8 mouse cellular contexts compared by ENCODE assay signal in genomic region chr13:43785712-43786072, GRCm38 (mm10). TPM values are rescaled to one million over a fixed set of nuclear protein-coding genes. Genes with fewer than 3 reads are reported as not detected.
DNase-seq lines count a peak whose midpoint lies in the region; ATAC-seq and TF ChIP-seq lines count a peak whose summit lies in the region.

No protein-coding gene starts in this region.

- ATAC-seq in heart, postnatal 0 days (ENCODE audit: insufficient read depth, low read depth): no peak
- ATAC-seq in hindbrain, embryonic 16.5 days: peak; percentile 24; the same call in 1 of the 2 replicates
- peak; percentile 34; the same call in 1 of the 2 replicates for ATAC-seq in midbrain, embryonic 16.5 days

- no peak for TF ChIP-seq EP300 in heart, postnatal 0 days (IDR thresholded peaks at IDR 0.05; ENCODE audit: low read depth)

- H3K27ac ChIP-seq in heart, postnatal 0 days (ENCODE audit: low read depth): no peak overlapping the region
- H3K27ac ChIP-seq in brown adipose tissue, adult 24 weeks (replicated peaks; ENCODE audit: low read depth, low read length): peak overlapping the region; percentile 64
- peak overlapping the region; percentile 67 for H3K27ac ChIP-seq in hindbrain, embryonic 16.5 days (ENCODE audit: low read depth, low read length)
- H3K27ac ChIP-seq in midbrain, embryonic 16.5 days (ENCODE audit: low read length): no peak overlapping the region

- peak overlapping the region; percentile 43; the same call in 1 of the 2 replicates for H3K9ac ChIP-seq in heart, postnatal 0 days (replicated peaks; ENCODE audit: low read depth, low read length)
- peak overlapping the region; percentile 86 for H3K9ac ChIP-seq in hindbrain, embryonic 16.5 days (ENCODE audit: low read depth, low read length)
- peak overlapping the region; percentile 82 for H3K9ac ChIP-seq in midbrain, embryonic 16.5 days (ENCODE audit: low read depth, low read length)

- TF ChIP-seq CTCF in heart, postnatal 0 days (IDR thresholded peaks at IDR 0.05; ENCODE audit: low read depth): no peak

- no peak for DNase-seq in heart, postnatal 0 days (ENCODE audit: low spot score)
- DNase-seq in heart, adult 8-10 months (ENCODE audit: low spot score): no peak
- no peak for DNase-seq in adrenal gland, adult 8-10 months
- DNase-seq in ovary, postnatal 10 days (ENCODE audit: low spot score): no peak
- DNase-seq in urinary bladder, postnatal 36 days (ENCODE audit: low spot score in 2 of 2): no peak

- H3K27me3 ChIP-seq in heart, postnatal 0 days (ENCODE audit: control insufficient read depth, insufficient read depth, low read length): 0 out of 2 replicates have a peak, but pooled peaks cover 6% of the 10 kb centered on the region
- H3K27me3 ChIP-seq in hindbrain, embryonic 16.5 days (replicated peaks; ENCODE audit: control insufficient read depth, insufficient read depth, low read length): no peaks in the 10 kb centered on the region
- peaks cover 2% of the 10 kb centered on the region for H3K27me3 ChIP-seq in midbrain, embryonic 16.5 days (ENCODE audit: control insufficient read depth, insufficient read depth, low read depth, low read length)

- peak overlapping the region; percentile 84 for H3K4me2 ChIP-seq in heart, postnatal 0 days (ENCODE audit: low read depth, low read length)
- H3K4me2 ChIP-seq in hindbrain, embryonic 16.5 days (ENCODE audit: low read length): peak overlapping the region; percentile 97
- peak overlapping the region; percentile 95 for H3K4me2 ChIP-seq in midbrain, embryonic 16.5 days (ENCODE audit: low read length)

- no peaks in the 10 kb centered on the region for H3K9me3 ChIP-seq in heart, postnatal 0 days (replicated peaks; ENCODE audit: control insufficient read depth, low read length)
- no peaks in the 10 kb centered on the region for H3K9me3 ChIP-seq in hindbrain, embryonic 16.5 days (ENCODE audit: control insufficient read depth, low read length)
- no peaks in the 10 kb centered on the region for H3K9me3 ChIP-seq in midbrain, embryonic 16.5 days (replicated peaks; ENCODE audit: control insufficient read depth, low read length, poor library complexity, severe bottlenecking)

- H3K4me3 ChIP-seq in heart, postnatal 0 days (ENCODE audit: low read depth, low read length): peak overlapping the region; percentile 52; the same call in 1 of the 2 replicates
- H3K4me3 ChIP-seq in brown adipose tissue, adult 24 weeks (ENCODE audit: insufficient read depth, low read depth, low read length): peak overlapping the region; percentile 60
- H3K4me3 ChIP-seq in hindbrain, embryonic 16.5 days (ENCODE audit: low read length): peak overlapping the region; percentile 68
- peak overlapping the region; percentile 63 for H3K4me3 ChIP-seq in midbrain, embryonic 16.5 days (ENCODE audit: low read depth, low read length)

- peaks cover 11% of the 10 kb centered on the region; the same call in 1 of the 2 replicates for H3K4me1 ChIP-seq in heart, postnatal 0 days (ENCODE audit: control insufficient read depth, insufficient read depth)
- peaks cover 4% of the 10 kb centered on the region for H3K4me1 ChIP-seq in brown adipose tissue, adult 24 weeks (ENCODE audit: control insufficient read depth, insufficient read depth, insufficient read length, low read length)
- H3K4me1 ChIP-seq in hindbrain, embryonic 16.5 days (ENCODE audit: control insufficient read depth, insufficient read depth, low read depth, low read length): peaks cover 14% of the 10 kb centered on the region
- H3K4me1 ChIP-seq in midbrain, embryonic 16.5 days (ENCODE audit: control insufficient read depth, insufficient read depth, low read length): peaks cover 5% of the 10 kb centered on the region; the same call in 1 of the 2 replicates

- WGBS in heart, postnatal 0 days: 63% methylated on average over 8 of the region's 8 CpGs
- 29% methylated on average over 8 of the region's 8 CpGs for WGBS in hindbrain, embryonic 16.5 days
- 26% methylated on average over 8 of the region's 8 CpGs for WGBS in midbrain, embryonic 16.5 days

- H3K36me3 ChIP-seq in heart, postnatal 0 days (replicated peaks; ENCODE audit: control insufficient read depth, insufficient read depth, low read length): no peaks in the 10 kb centered on the region
- no peaks in the 10 kb centered on the region for H3K36me3 ChIP-seq in hindbrain, embryonic 16.5 days (ENCODE audit: control insufficient read depth, insufficient read depth, low read length)
- no peaks in the 10 kb centered on the region for H3K36me3 ChIP-seq in midbrain, embryonic 16.5 days (ENCODE audit: control insufficient read depth, insufficient read depth, low read length)

RNA-seq across cellular contexts. Expression of gene Cd83, which starts 1.1 kb away (rescaled TPM):
- total RNA-seq in heart, postnatal 0 days (2014; rRNA removed; ENCODE audit: low replicate concordance): 2.4 and 4.4 TPM in 2 replicates
- 2.3 and 2.5 TPM in 2 replicates for polyA plus RNA-seq in heart, postnatal 0 days (2015; fragmentation: Nextera tagmentation; extraction: Ambion mirVana)
- total RNA-seq in heart, adult 8-10 months (2022): 1 to 10 TPM; 1.9 to 2.5 (median 2.2) TPM
- polyA plus RNA-seq in brown adipose tissue, adult 24 weeks (2012; ENCODE audit: insufficient read depth, insufficient read length, missing spikeins): 5.6 and 6.7 TPM in 2 replicates
- 33.9 and 36.4 TPM in 2 replicates for polyA plus RNA-seq in hindbrain, embryonic 16.5 days (2015; fragmentation: Nextera tagmentation; extraction: Ambion mirVana)
- polyA plus RNA-seq in midbrain, embryonic 16.5 days (2015; fragmentation: Nextera tagmentation; extraction: Ambion mirVana): 23.5 and 28.1 TPM in 2 replicates
- 1 to 10 TPM; 2.2 to 5.8 (median 3.8) TPM for total RNA-seq in adrenal gland, adult 8-10 months (2022)

Comparison
In these comparisons a context has a peak if more than half of its experiments do, and no peak if none do; other contexts are left out.
1. H3K27ac ChIP-seq: peak in brown adipose tissue, adult 24 weeks (single experiment) and hindbrain, embryonic 16.5 days (single experiment); none in heart, postnatal 0 days (single experiment) and midbrain, embryonic 16.5 days (single experiment).
2. Peak in every context shown above with its lines, with median percentiles within 50 percentile points of each other: H3K4me2 ChIP-seq, H3K4me3 ChIP-seq and H3K9ac ChIP-seq.